Mouse (Mus musculus): ENCODE data around the gene Lmx1a.

The Lmx1a gene

DNA sequence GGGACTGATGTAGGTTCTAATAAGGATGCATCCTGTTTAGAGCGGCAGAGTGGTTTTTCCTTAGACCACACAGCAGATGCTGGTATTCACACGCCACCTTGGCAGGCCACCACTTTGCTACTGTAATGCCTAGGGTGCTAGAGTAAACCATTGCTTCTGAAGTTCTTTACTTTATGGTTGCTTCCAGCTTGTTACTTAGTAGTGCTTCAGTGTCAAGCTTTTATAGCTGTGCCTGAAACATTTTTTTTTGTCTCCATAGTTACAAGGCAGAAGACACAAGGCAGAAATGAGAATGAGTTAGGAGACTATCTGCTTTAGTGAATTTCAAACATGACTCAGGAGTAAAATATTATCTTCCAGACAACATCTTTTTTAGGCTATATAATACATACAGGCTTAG lies 95.0 kb downstream of the Lmx1a start:
- DNase-seq (ENCODE audit: low read depth, low spot score): peak; percentile 33

DNA sequence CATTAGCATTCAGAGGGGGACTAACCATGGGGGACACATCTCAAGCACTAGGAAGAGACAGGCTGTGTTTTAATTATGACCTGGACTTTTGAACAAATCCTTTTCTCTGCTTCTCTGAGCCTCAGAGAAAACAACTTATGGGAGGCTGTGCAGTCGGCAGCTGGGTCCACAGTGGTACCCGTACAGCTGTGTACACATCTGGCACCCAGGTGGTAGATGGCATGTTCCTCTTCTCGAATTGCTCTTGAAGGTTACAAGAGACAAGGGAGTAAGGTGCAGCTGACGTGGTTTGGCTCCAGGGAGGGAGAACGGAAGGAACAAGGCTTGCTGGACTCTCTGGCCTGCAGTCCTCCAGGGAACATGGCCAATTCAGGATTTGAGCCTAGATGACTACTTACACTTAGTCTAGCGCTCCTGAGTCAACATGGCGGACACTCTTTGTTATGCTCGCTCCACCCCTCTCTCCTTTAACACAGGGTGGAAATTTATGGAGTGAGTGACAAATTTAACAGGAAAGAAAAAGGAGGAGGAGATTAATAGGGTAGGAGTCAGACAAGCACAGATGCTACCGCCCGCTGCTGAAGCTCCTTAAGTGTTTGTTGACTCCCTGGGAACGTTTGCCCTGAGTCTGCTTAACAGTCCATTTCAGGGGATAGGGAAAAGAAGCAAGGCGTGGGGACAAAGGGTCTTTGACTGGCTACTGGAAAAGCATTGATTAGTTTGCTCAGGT lies 99.8 kb downstream of the Lmx1a start:
- no peak for DNase-seq (ENCODE audit: low read depth, low spot score)

DNA sequence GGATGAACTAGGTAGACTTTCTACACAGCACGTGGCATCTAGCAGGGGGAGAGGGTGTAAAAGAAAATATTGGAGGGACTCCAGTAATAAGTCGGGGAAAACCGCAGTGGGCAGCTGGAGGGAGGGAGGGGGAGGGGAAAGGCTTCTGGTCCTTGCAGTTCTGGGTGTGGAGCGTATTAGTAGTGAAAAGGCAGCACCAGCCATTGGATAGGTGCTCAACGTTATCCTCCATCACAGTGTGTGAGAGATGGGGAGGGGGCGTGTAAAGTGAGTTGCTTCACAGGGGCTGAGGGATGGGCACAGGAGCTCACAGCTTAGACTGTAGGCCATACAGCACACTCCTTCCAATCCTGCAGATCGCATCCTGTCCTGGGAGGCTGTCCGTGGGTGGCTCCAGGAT lies 100.4 kb downstream of the Lmx1a start:
- no peak for DNase-seq (ENCODE audit: low read depth, low spot score)

DNA sequence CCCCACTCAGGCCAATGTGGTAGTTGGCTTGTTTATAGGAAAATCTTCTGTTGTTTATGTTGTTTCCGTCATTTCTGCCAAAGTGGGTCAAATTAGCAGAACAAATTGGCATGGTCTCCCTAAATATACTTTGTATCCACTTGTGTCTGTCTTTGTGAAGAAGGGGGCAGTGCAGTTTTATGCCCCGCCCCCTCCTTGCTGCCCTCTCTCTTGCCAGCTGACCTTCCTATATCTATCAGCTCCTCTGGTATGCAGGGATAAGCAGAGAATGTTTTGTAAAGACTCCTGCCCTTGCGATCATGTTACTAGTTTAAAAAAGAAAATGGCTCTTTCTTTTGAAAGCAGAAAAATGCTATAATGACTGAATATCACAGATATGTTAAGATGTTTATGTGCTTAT lies 101.7 kb downstream of the Lmx1a start:
- DNase-seq (ENCODE audit: low read depth, low spot score): no peak

DNA sequence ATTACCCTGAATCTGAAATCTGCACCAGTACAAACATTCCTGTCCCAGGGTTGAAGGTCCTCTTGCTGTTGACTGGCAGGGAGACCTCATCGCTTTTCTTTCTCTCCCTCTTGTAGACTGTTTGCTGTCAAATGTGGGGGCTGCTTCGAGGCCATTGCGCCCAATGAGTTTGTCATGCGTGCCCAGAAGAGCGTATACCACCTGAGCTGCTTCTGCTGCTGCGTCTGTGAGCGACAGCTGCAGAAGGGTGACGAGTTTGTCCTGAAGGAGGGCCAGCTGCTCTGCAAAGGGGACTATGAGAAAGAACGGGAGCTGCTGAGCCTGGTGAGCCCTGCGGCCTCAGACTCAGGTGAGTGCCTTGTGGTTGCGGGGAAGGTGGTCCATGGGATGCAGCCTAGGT lies 102.2 kb downstream of the Lmx1a start:
- DNase-seq (ENCODE audit: low read depth, low spot score): no peak

DNA sequence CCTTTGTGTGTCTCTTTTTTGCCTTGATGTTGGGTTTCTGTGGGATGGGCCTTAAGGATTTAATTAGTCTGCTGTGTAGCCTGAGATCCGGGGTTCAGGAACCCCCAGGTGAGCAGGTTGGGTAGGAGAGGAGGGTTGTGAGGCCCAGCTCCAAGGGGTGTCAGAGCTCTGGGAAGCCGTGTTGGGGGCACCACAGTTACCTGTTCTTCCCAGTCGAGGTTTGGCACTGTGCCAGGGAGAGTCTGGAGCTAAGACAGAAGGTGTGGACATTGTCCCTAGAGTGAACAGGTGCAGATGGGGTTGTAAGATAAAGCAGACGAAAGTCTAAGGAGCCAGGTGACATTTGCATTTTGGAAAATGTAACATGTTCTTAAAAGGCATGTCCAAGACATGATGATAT lies 112.9 kb downstream of the Lmx1a start:
- DNase-seq (ENCODE audit: low read depth, low spot score): no peak

DNA sequence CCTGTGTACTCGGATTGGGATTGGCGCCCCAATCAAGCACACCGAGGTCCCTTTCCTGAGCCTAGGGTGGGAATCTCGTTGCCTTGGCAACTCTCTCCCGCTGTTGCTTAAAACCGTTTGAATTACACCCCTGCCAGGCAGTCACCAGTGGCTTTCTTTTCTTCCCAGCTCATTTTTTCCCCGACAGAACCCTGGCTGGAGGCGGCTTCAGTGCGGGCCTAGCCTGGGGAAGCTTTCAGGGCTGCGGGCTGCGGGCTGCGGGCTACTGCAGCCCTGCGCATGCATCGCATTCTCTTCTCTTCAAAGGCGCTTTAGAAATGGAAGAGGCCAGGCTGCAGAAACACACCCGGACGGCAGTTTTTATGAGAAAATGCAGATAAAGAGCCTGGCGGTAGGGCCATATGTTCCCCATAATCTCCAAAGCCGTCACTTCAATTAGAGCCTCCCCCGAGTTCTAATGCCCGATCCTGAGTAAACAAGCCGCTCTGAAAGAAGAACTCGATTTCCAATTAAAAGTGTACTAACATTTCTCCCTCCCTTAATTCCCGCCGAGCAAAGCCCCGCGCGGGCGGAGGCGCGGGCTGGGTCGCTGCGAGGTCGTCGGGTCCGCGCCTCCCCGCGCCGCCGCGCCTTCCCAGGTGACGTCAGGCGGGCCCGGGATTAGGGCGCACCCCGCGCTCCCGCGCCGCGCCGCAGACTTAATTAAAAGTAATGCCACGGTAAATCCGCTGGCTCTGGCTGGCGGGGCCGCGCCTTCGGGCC lies 113.7 kb downstream of the Lmx1a start:
- peak; percentile 76 for DNase-seq (ENCODE audit: low read depth, low spot score)

DNA sequence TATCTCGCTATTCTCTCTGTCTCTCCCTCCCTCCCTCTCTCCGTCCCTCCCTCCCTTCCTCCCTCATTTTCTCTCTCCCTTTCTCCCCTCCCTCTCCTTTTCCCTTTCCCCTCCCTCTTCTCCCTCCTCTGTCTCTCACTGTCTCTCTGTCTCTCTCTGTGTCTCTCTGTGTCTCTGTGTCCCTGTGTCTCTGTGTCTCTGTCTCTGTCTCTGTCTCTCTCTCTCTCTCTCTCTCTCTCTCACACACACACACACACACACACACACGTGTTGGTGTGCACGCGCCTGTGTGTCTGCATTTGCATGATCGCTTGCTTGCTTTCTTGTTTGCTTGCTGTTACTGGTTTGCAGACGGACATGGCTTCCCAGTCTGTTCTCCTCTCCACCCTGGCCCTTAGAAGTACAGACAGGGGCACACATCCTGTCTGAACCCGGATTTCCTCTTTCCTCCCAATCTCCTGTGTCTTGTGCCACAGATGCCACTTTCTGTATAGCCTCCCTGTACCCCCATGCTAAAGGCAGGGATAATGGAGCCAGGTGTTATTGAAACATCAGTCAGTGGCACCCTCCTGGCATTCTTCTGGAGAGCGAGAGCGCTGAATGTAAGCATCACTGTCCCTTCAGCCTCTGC lies 114.4 kb downstream of the Lmx1a start:
- no peak for DNase-seq (ENCODE audit: low read depth, low spot score)

DNA sequence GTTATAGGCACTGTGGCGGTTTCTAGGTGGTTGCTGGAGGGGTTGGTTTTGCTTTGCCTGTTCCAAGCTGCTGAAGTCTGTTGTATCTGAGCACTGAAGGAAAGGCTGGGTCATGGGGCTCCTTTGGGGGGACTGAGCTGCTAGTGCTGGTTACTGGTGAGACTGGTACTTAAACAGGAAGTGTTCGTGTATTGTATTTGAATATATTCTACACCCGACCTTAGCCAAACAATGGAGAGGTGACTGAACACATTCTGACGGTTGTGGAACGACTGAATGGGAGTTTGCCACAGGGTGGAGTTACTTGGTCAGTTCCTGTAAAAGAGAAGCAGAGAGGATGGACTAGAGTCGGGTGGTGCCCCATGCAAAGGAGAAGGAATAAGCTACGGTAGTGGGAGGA lies 115.8 kb downstream of the Lmx1a start:
- no peak for DNase-seq (ENCODE audit: low read depth, low spot score)

DNA sequence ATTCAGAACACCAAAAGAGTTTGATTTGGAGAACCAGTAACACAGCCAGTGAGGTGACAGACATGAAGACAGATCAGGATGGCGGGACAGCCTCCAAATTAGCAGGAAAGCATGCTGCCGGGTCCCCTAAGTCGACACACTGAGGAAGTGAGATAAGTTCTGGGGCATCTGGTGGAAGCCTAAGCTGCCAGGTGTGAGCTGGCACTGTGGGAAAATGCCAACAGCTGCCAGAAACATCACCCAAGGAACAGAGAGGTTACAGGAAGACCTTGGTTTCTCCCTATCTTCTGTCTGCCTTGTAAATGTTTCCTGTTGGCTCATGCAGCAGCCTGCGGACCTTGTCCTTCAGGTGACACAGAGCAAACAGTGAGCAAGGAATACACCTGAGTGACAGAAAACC lies 122.1 kb downstream of the Lmx1a start:
- no peak for DNase-seq (ENCODE audit: low read depth, low spot score)

DNA sequence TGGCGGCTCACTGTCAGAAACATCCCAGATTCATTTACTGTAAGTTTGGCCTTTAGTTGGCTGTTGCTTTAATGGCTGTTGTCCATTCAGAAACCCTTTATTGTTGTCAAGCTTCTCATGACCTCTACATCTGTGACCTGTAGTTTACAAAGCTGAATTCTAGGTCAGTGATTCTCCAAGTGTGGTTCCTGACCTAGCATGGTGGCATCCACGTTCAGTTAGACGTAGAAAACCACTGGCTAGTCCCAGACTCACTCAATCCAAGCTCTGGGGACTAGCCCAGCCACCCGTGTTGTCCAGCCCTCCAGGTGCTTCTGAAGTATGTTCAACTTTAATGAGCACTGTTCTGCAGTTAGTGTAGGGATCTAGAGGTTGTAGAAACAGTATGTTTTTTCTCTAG lies 126.1 kb downstream of the Lmx1a start:
- no peak for DNase-seq (ENCODE audit: low read depth, low spot score)

DNA sequence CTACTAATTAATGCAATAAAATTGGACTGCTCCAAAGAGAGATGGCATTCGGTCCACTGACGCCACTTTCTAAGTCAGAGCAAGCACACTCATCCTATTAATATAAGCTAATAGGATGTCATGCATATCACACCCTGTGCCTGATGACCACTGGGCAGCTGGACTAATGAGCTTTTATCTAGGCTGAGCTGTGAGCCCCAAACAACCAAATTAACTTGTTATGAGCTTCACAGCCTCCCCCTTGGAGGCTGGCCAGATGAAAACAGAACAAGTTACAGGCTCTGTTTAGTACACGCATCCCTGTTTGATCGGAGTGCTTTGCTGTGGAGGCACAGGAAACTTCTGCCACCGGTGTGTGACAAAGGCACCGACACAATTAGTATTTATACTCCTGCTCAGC lies 128.0 kb downstream of the Lmx1a start:
- DNase-seq (ENCODE audit: low read depth, low spot score): no peak

DNA sequence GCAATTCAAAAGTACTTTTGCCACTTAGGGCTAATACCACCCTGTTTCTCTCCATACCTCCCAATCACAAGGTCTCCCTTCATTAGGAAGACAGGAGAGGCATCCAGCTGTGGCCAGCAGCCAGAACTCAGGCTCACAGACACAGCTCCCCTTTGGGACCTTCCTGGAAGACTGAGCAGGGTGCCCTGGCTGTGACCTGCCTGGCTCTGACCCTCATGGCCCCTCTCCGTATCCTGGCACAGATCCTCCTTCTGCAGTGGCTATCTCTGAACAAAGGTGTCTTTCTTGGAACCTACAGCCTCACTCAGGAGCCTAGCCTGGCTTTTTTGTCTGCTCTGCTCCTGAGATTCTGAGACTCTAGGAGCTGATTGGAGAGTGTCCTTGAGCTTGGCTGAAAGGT lies 128.6 kb downstream of the Lmx1a start:
- DNase-seq (ENCODE audit: low read depth, low spot score): no peak

DNA sequence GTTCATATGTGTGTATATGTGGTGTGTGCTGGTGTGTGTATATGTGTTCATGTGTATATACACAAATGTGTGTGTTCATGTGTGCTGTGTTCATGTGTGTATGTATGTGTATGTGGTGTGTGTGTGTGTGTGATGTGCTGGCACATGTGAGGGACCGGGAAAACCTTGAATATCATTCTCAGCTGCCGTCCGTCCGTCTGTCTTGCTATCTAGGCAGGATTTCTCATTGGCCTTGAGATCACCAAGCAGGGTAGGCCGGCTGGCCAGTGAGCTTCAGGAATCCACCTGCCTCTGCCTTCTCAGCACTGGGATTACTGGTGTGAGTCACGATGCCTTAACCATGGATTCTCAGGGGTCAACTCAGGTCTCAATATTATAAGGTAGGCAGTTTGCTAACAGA lies 131.0 kb downstream of the Lmx1a start:
- no peak for DNase-seq (ENCODE audit: low read depth, low spot score)

DNA sequence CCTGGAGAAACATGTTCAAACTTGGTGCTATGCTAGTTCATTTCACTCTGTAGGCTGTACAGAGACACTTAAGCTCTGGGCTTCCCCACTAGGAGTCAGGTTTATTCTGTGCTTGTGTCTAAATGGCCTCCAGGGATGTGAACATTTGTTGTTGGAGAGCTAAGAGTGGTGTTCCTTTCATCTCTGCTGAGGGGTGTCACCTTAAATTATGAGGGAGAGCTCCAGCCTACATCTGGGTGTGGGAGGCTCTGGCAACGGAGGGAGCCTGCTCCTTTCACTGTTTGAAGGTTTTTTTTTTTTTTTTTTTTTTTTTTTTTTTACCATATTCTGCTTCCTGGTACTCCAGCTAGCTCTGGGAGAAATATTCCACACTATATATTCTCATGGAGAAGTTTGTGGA lies 132.1 kb downstream of the Lmx1a start:
- peak; percentile 30 for DNase-seq (ENCODE audit: low read depth, low spot score)

DNA sequence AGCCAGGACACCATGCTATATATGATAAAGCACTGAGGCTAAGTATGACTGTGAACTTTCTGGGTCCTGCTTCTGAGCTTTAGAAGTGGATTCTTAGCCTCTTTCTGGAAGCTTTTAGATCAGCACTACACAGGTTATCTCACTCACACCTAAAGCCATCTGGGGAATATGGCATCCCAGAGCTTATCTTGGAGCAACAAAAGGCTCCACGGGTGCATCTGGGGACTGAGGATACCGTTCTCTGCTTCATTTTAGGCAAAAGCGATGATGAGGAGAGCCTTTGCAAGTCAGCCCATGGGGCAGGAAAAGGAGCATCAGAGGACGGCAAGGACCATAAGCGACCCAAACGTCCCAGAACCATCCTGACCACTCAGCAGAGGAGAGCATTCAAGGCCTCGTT lies 141.3 kb downstream of the Lmx1a start:
- DNase-seq (ENCODE audit: low read depth, low spot score): no peak

DNA sequence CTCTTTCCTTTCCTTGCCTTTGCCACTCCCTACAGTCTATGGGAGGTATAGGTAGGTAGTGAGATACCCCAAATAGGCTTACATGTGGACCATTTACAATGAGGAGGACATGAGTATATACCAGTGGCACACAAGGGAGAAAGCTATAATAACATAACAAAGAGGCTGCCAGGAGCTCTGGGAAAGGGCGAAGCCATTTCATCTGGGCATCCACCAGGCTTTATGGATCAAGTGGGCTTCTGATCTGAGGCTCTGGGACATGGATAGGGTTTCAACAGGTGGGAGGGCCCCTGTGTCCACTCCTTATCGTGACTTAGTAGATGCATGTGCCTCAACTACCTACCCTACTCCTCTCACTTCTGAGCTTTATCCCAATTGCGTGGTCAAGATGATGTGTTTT lies 142.6 kb downstream of the Lmx1a start:
- no peak for DNase-seq (ENCODE audit: low read depth, low spot score)

DNA sequence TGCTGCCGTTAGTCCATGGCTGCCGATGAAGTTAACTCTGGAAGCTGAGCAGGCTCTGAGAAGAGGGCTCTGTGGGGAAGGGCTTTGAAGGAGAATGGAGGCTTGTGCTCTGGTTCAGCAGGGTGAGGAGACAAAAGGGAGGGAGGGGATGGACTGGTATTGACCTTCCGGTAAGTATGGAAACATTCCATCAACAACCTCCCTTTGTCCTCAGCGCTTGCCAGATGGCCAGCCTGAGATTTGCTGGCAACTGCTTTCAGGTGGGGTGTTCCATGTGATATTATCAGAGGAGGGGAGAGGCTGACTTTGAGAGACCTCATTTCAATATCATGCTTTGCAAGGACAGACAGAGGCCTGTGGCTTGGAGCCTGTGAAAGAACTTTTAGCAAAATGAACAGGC lies 165.8 kb downstream of the Lmx1a start:
- DNase-seq (ENCODE audit: low read depth, low spot score): no peak

DNA sequence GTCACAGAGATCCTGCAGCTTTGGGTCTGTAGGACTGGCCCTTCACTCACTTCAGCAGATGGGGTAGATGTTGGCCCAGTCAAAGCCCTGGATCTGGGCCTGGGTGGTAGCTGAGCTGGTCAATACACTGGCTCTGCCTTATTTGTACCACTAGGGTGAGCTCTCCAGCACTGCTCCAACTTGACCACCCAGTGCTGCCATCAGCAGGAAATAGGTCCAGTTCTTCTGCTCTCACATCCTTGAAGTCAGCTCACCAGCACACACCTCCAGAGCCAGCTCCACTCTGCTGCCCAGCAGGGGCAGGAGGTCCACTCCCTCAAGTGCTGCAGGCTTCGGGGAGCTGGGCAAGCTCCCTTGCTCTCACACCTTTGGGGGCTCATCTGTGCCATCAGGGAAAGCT lies 183.0 kb downstream of the Lmx1a start:
- no peak for DNase-seq (ENCODE audit: low read depth, low spot score)

DNA sequence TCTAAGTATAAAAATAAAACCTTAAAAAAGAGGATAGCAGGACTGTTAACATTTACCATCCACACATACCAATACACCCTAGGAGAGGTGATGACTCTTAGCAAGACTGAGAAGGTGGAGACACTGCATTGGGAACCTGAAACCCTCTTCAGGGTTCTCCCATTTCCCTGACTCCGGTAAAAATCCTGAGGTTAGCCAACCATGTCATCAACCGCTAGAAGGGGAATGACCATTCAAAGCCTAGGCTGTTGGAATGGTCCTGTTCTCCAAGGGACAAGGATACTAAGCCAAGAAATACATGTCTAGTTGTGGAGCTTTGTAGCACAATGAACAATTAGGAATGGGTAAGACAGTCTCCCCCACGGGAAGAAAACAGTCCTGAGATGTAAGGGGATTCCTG lies 185.1 kb downstream of the Lmx1a start:
- DNase-seq (ENCODE audit: low read depth, low spot score): no peak

DNA sequence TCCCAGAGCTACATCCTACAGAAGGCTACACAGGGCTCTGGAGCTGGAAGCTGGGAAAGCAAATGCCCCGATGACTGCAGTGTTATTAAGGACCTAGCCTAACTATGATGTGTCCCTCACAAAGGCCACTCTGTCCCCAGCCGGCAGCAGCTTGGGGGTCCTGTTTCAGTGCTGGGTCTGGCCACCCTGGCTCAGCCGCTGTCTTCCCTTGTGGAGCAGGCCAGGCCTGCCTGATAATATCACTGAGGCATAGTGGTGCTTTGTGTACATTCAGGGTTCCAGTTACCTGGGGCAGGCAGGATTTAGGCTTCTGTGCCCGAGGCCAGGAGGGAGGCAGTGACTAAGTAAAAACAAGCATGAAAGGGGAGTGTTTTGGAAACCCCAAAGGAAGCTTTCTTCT lies 188.9 kb downstream of the Lmx1a start:
- DNase-seq (ENCODE audit: low read depth, low spot score): no peak

DNA sequence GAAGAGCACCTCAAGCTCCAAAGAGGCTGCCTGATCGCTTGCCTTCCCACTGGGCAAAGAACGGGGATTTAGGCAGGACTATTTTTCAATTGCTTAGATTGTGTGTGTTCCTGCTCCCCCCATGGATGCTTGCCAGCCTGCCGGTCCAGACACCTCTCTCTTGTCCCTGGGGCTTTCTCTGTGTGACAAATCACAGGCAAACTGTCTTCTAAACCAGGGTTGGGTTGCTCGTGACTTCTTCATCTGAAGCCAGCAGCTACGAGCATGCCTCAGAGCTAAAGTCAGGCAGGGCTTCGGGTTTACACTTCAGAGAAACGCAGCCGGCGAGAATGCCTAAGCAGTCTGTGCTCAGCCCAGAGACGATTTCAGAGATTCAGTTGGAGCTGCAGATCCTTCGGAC lies 189.3 kb downstream of the Lmx1a start:
- DNase-seq (ENCODE audit: low read depth, low spot score): no peak

DNA sequence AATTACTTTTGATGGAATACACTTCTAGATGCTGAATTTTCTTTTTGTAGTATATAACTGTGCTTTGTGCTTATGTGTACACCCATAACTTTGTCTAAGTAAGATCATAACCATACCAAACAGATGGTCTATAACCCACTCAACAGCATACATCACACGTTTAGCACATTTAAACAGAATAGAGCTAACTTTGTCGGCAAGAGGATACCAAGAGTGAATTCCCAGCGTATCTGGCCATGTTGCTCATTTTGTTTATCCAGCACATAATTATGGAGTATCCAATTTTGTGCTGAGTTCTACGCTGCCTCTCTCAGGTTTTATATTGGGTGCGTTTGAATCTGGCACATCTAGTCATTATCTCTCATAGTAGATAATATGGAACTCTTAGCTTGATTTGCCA lies 196.7 kb downstream of the Lmx1a start:
- DNase-seq (ENCODE audit: low read depth, low spot score): peak; percentile 63
